26 mouse cellular contexts compared by ENCODE assay signal in the genomic region with DNA sequence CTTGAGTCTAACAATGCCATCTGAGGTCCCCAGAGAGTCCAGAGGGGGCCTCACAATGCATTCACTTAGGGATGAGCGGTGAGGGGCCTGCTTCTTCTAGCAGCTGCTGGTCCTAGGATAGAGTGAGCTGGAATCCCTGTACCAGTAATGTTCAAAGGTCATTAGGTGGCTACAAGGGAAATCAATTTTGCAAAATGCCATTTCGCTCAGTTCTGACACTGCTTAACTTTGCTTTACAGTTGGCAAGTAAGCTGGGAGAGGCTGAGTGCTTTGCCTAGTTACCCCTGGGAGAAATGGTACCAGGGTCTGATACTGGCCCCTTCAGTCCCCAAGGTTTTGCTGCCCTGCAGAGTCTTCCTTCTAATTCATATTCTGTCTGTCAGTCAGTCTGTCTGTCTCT. TPM values are rescaled to one million over a fixed set of nuclear protein-coding genes. Genes with fewer than 3 reads are reported as not detected.
"Had no signal": no experiment of that assay in that cellular context is flagged by ENCODE, and none has a peak within 500 bp of the region (broad histone marks: within the 10 kb centered on the region; RNA-seq: fewer than 3 reads in every experiment).

No protein-coding gene starts in this region.

- H3K9ac ChIP-seq: heart, embryonic 12.5 days; hindbrain, embryonic 12.5 days; hindbrain, embryonic 14.5 days; intestine, embryonic 15.5 days; kidney, embryonic 15.5 days; limb, embryonic 13.5 days; limb, embryonic 15.5 days had no signal

- DNase-seq: gastrocnemius, adult 2 months; gastrocnemius, postnatal 10 days; gastrocnemius, postnatal 25 days; heart, postnatal 10 days; heart, postnatal 4 days; kidney, adult 18-20 months; kidney, adult 8-10 months; kidney, postnatal 14 days; kidney, postnatal 36 days; layer of hippocampus, adult 9-11 months; layer of hippocampus, postnatal 36 days; left cerebral cortex, postnatal 4 days had no signal

- H3K4me1 ChIP-seq: heart, embryonic 12.5 days; hindbrain, embryonic 10.5 days; hindbrain, embryonic 12.5 days; intestine, embryonic 15.5 days; kidney, embryonic 15.5 days; limb, embryonic 13.5 days; limb, embryonic 15.5 days had no signal

- H3K27ac ChIP-seq: gastrocnemius, adult 2 months; heart, embryonic 10.5 days; hindbrain, embryonic 10.5 days; hindbrain, embryonic 12.5 days; hindbrain, embryonic 14.5 days; intestine, embryonic 15.5 days; kidney, embryonic 15.5 days; kidney, postnatal 0 days; limb, embryonic 13.5 days; limb, embryonic 15.5 days had no signal

- H3K4me2 ChIP-seq: heart, embryonic 12.5 days; hindbrain, embryonic 12.5 days; hindbrain, embryonic 14.5 days; intestine, embryonic 15.5 days; kidney, embryonic 15.5 days; limb, embryonic 13.5 days; limb, embryonic 15.5 days had no signal

- H3K4me3 ChIP-seq: gastrocnemius, adult 2 months; heart, embryonic 10.5 days; heart, embryonic 12.5 days; hindbrain, embryonic 10.5 days; hindbrain, embryonic 12.5 days; intestine, embryonic 15.5 days; kidney, embryonic 15.5 days; limb, embryonic 13.5 days; limb, embryonic 15.5 days had no signal

- ATAC-seq: forebrain, embryonic 16.5 days; hindbrain, embryonic 16.5 days; intestine, embryonic 15.5 days; intestine, postnatal 0 days had no signal

- H3K9me3 ChIP-seq: heart, embryonic 10.5 days; hindbrain, embryonic 12.5 days; intestine, embryonic 15.5 days; limb, embryonic 15.5 days had no signal

- H3K27me3 ChIP-seq: heart, embryonic 12.5 days; hindbrain, embryonic 12.5 days; intestine, embryonic 15.5 days; kidney, embryonic 15.5 days; limb, embryonic 13.5 days; limb, embryonic 15.5 days had no signal

RNA-seq across cellular contexts. Expression of a gene that starts 39.1 kb away (rescaled TPM):
- polyA plus RNA-seq: large intestine, adult 2 months had no signal
